Mouse (Mus musculus) liver, embryonic 13.5 days (tissue): Measurements from ENCODE around the gene P2ry14. TPM values are rescaled to one million over a fixed set of nuclear protein-coding genes. Genes with fewer than 3 reads are reported as not detected.
A peak's percentile ranks its signal among the peaks of the same experiment; 100 is the strongest.
"Not testable (repeated sequence)": the region's sequence is repeated elsewhere in the genome, so short reads cannot be mapped to it uniquely, and the experiment has no call there.

ENCODE experiments used
- ATAC-seq: fragments of 200-750 bp; cut with Nextera tagmentation; 2 replicates; pipeline ENCODE4 v1.8.0; 2017; ENCODE audit warnings: low read depth, mild to moderate bottlenecking, moderate number of reproducible peaks, moderate library complexity
- DNase-seq: peaks from one replicate; pipeline ENCODE4 v3.0.0; 2022
- H3K27ac ChIP-seq: fragments of 300-500 bp; sonication (generic); 2 replicates; pipeline ENCODE4 v1.5.1; 2015; ENCODE audit warnings: moderate library complexity, mild to moderate bottlenecking, inconsistent platforms
- H3K27me3 ChIP-seq: fragments of 300-500 bp; sonication (generic); 2 replicates; pipeline ENCODE4 v1.6.1; 2015; ENCODE audit warnings: mild to moderate bottlenecking, inconsistent platforms
- H3K36me3 ChIP-seq: fragments of 300-500 bp; sonication (generic); 2 replicates; pipeline ENCODE4 v1.6.1; 2015; ENCODE audit warnings: mild to moderate bottlenecking, inconsistent platforms
- H3K4me1 ChIP-seq: fragments of 300-500 bp; sonication (generic); replicated peaks from 2 replicates; pipeline ENCODE4 v1.6.1; 2015; ENCODE audit warnings: inconsistent platforms
- H3K4me2 ChIP-seq: fragments of 300-500 bp; sonication (generic); 2 replicates; pipeline ENCODE4 v1.6.1; 2015; ENCODE audit warnings: inconsistent platforms, mild to moderate bottlenecking, moderate library complexity
- H3K4me3 ChIP-seq: fragments of 300-500 bp; sonication (generic); replicated peaks from 2 replicates; pipeline ENCODE4 v1.5.1; 2015; ENCODE audit warnings: mild to moderate bottlenecking, inconsistent platforms
- H3K9ac ChIP-seq: fragments of 300-500 bp; sonication (generic); 2 replicates; pipeline ENCODE4 v1.6.1; 2015; ENCODE audit warnings: mild to moderate bottlenecking, inconsistent platforms
- H3K9me3 ChIP-seq: fragments of 300-500 bp; sonication (generic); replicated peaks from 2 replicates; pipeline ENCODE4 v1.6.1; 2016; ENCODE audit warnings: inconsistent platforms
- WGBS: fragments of 180-500 bp; shearing (Covaris S2); methylation state at CpG from one replicate; pipeline ENCODE4 v1.1.7; 2015; ENCODE audit not compliant: insufficient replicate concordance; 5-methylcytosine and 5-hydroxymethylcytosine counted together
- polyA plus RNA-seq: library from polyadenylated mRNA; unstranded; fragments of >200 nt; fragmentation: Nextera tagmentation; extraction: Ambion mirVana; gene quantifications from 2 replicates; pipeline ENCODE4 v1.2.1, GENCODE M21; 2015

Gene P2ry14
- polyA plus RNA-seq, 1 experiment from 2014 or later: 2.8 TPM

GRCm38 (mm10) chr3:59141507-59142305, 11.7 kb downstream of the P2ry14 start:
- peaks cover 8% of the 10 kb centered on the region; the same call in 1 of the 2 replicates for H3K4me1 ChIP-seq
- no peaks in the 10 kb centered on the region for H3K27me3 ChIP-seq
- no peak overlapping the region for H3K4me2 ChIP-seq
- 49% methylated on average over 8 of the region's 8 CpGs for WGBS
- H3K36me3 ChIP-seq: no peaks in the 10 kb centered on the region
- H3K27ac ChIP-seq: peak overlapping the region; percentile 23; the same call in 1 of the 2 replicates
- ATAC-seq (no peak), DNase-seq (no peak)
- H3K4me3 ChIP-seq: no peak overlapping the region
- no peak overlapping the region for H3K9ac ChIP-seq
- H3K9me3 ChIP-seq: no peaks in the 10 kb centered on the region

- H3K9me3 ChIP-seq, H3K9ac ChIP-seq, H3K36me3 ChIP-seq, ATAC-seq, H3K4me2 ChIP-seq, H3K27me3 ChIP-seq, H3K4me3 ChIP-seq, H3K4me1 ChIP-seq, DNase-seq, H3K27ac ChIP-seq: not testable (repeated sequence)
- 70% methylated on average over 4 of the region's 4 CpGs for WGBS
These were observed 12.5 kb downstream of the P2ry14 start for GRCm38 (mm10) chr3:59140941-59141340.

GRCm38 (mm10) chr3:59140115-59140514, 13.3 kb downstream of the P2ry14 start:
- no peaks in the 10 kb centered on the region for H3K9me3 ChIP-seq
- H3K27me3 ChIP-seq: no peaks in the 10 kb centered on the region
- H3K4me2 ChIP-seq: no peak overlapping the region
- peaks cover 8% of the 10 kb centered on the region; the same call in 1 of the 2 replicates for H3K4me1 ChIP-seq
- H3K9ac ChIP-seq: no peak overlapping the region
- H3K27ac ChIP-seq: no peak overlapping the region
- H3K36me3 ChIP-seq: no peaks in the 10 kb centered on the region
- no peak for DNase-seq
- no peak for ATAC-seq
- 70% methylated on average over 2 of the region's 2 CpGs for WGBS
- H3K4me3 ChIP-seq: no peak overlapping the region

GRCm38 (mm10) chr3:59139651-59140051, 13.8 kb downstream of the P2ry14 start:
- no peak for ATAC-seq
- peaks cover 8% of the 10 kb centered on the region; the same call in 1 of the 2 replicates for H3K4me1 ChIP-seq

GRCm38 (mm10) chr3:59138946-59139468, 14.4 kb downstream of the P2ry14 start:
- Histone ChIP-seq H3K36me3 (no peaks in the 10 kb centered on the region), H3K9ac (no peak overlapping the region), H3K27me3 (no peaks in the 10 kb centered on the region), H3K4me1 (peaks cover 10% of the 10 kb centered on the region; the same call in 1 of the 2 replicates), H3K9me3 (no peaks in the 10 kb centered on the region), H3K4me2 (no peak overlapping the region), H3K27ac (no peak overlapping the region), H3K4me3 (no peak overlapping the region)
- WGBS: 72% methylated on average over 12 of the region's 12 CpGs
- DNase-seq (no peak), ATAC-seq (0 out of 2 replicates have a peak, but pooled peaks have one; percentile 7)

More at GRCm38 (mm10) chr3:59139651-59140051, 13.8 kb downstream of the P2ry14 start:
- Histone ChIP-seq H3K36me3 (no peaks in the 10 kb centered on the region), H3K9me3 (no peaks in the 10 kb centered on the region), H3K9ac (no peak overlapping the region), H3K4me3 (no peak overlapping the region), H3K27ac (no peak overlapping the region), H3K4me2 (no peak overlapping the region), H3K27me3 (no peaks in the 10 kb centered on the region)
- DNase-seq: no peak

- H3K27me3 ChIP-seq: no peaks in the 10 kb centered on the region
- ATAC-seq (no peak), DNase-seq (no peak)
- no peak overlapping the region for H3K4me2 ChIP-seq
- no peak overlapping the region for H3K4me3 ChIP-seq
- 57% methylated on average over 5 of the region's 5 CpGs for WGBS
- no peaks in the 10 kb centered on the region for H3K36me3 ChIP-seq
- H3K9ac ChIP-seq: no peak overlapping the region
- H3K9me3 ChIP-seq: no peaks in the 10 kb centered on the region
- no peak overlapping the region for H3K27ac ChIP-seq
- peaks cover 30% of the 10 kb centered on the region for H3K4me1 ChIP-seq
These were observed 17.3 kb downstream of the P2ry14 start for GRCm38 (mm10) chr3:59135911-59136653.

- DNase-seq (peak; percentile 40), ATAC-seq (peak; percentile 83)
- Histone ChIP-seq H3K27ac (no peak overlapping the region), H3K9me3 (no peaks in the 10 kb centered on the region), H3K9ac (no peak overlapping the region), H3K4me2 (no peak overlapping the region), H3K36me3 (no peaks in the 10 kb centered on the region), H3K4me1 (peaks cover 37% of the 10 kb centered on the region), H3K27me3 (no peaks in the 10 kb centered on the region), H3K4me3 (no peak overlapping the region)
- WGBS: 13% methylated on average over 5 of the region's 5 CpGs
These were observed 20.2 kb downstream of the P2ry14 start for GRCm38 (mm10) chr3:59133189-59133588.

- H3K27me3 ChIP-seq: no peaks in the 10 kb centered on the region
- ATAC-seq: no peak
- no peak for DNase-seq
- peaks cover 37% of the 10 kb centered on the region for H3K4me1 ChIP-seq
- H3K27ac ChIP-seq: no peak overlapping the region
- H3K9me3 ChIP-seq: no peaks in the 10 kb centered on the region
- WGBS: 53% methylated on average over 4 of the region's 4 CpGs
- H3K4me2 ChIP-seq: no peak overlapping the region
- no peak overlapping the region for H3K9ac ChIP-seq
- no peaks in the 10 kb centered on the region for H3K36me3 ChIP-seq
- no peak overlapping the region for H3K4me3 ChIP-seq
These were observed 21.5 kb downstream of the P2ry14 start for GRCm38 (mm10) chr3:59131966-59132365.

- Histone ChIP-seq H3K36me3 (no peaks in the 10 kb centered on the region), H3K27ac (0 out of 2 replicates have a peak overlapping the region, but pooled peaks have one; percentile 34), H3K9ac (no peak overlapping the region), H3K27me3 (no peaks in the 10 kb centered on the region), H3K4me3 (no peak overlapping the region), H3K9me3 (no peaks in the 10 kb centered on the region), H3K4me2 (0 out of 2 replicates have a peak overlapping the region, but pooled peaks have one; percentile 48), H3K4me1 (peaks cover 39% of the 10 kb centered on the region)
- no peak for DNase-seq
- ATAC-seq: no peak
- 55% methylated on average over 4 of the region's 4 CpGs for WGBS
These were observed 22.3 kb downstream of the P2ry14 start for GRCm38 (mm10) chr3:59131081-59131480.

- peak; percentile 40 for ATAC-seq
- H3K36me3 ChIP-seq: no peaks in the 10 kb centered on the region
- H3K4me3 ChIP-seq: peak overlapping the region; percentile 8; the same call in 1 of the 2 replicates
- peak overlapping the region; percentile 48 for H3K4me2 ChIP-seq
- H3K9me3 ChIP-seq: no peaks in the 10 kb centered on the region
- 31% methylated on average over 8 of the region's 8 CpGs for WGBS
- peaks cover 45% of the 10 kb centered on the region for H3K4me1 ChIP-seq
- peak overlapping the region; percentile 34; the same call in 1 of the 2 replicates for H3K27ac ChIP-seq
- H3K9ac ChIP-seq: no peak overlapping the region
- no peaks in the 10 kb centered on the region for H3K27me3 ChIP-seq
- no peak for DNase-seq
These were observed 23.0 kb downstream of the P2ry14 start for GRCm38 (mm10) chr3:59130431-59130830.

- Histone ChIP-seq H3K4me2 (0 out of 2 replicates have a peak overlapping the region, but pooled peaks have one; percentile 18), H3K27me3 (no peaks in the 10 kb centered on the region), H3K4me3 (no peak overlapping the region), H3K9me3 (no peaks in the 10 kb centered on the region), H3K4me1 (peaks cover 54% of the 10 kb centered on the region), H3K27ac (no peak overlapping the region), H3K36me3 (no peaks in the 10 kb centered on the region), H3K9ac (no peak overlapping the region)
- DNase-seq (no peak), ATAC-seq (no peak)
- WGBS: 70% methylated on average over 3 of the region's 3 CpGs
These were observed 23.9 kb downstream of the P2ry14 start for GRCm38 (mm10) chr3:59129547-59129946.
